Mouse (Mus musculus) CH12.LX (cell line): ENCODE measurements around the gene Cpb2. TPM values are rescaled to one million over a fixed set of nuclear protein-coding genes. Genes with fewer than 3 reads are reported as not detected.

Experiments used
- DNase-seq: peaks from one replicate; pipeline ENCODE4 v3.0.0-alpha.2; 2013; ENCODE audit errors: extremely low read depth
- H3K27ac ChIP-seq: 2 replicates; pipeline ENCODE4 v1.5.1; 2012; ENCODE audit warnings: low read depth, mild to moderate bottlenecking, control low read depth, moderate library complexity; ENCODE audit not compliant: insufficient read depth
- H3K27me3 ChIP-seq: replicated peaks from 2 replicates; pipeline ENCODE3; 2012; ENCODE audit warnings: inconsistent platforms
- H3K36me3 ChIP-seq, 2 experiments: replicated peaks in 1 of 2; 2 replicates each; pipeline versions ENCODE3 to v1.6.1; 2012; ENCODE audit warnings: inconsistent platforms in 1 of 2, low read length in 1 of 2, mild to moderate bottlenecking in 1 of 2, mixed read lengths in 1 of 2, moderate library complexity in 1 of 2; ENCODE audit not compliant: control insufficient read depth in 1 of 2, insufficient read depth in 1 of 2
- H3K4me1 ChIP-seq, 2 experiments: 2 replicates each; pipeline ENCODE4 v1.6.1; 2012; ENCODE audit warnings: inconsistent platforms in 1 of 2, moderate library complexity in 1 of 2; ENCODE audit not compliant: insufficient read depth in 2 of 2, control insufficient read depth in 1 of 2
- H3K4me2 ChIP-seq: 2 replicates; pipeline ENCODE4 v1.6.1; 2012; ENCODE audit warnings: low read depth, mild to moderate bottlenecking, control low read depth; ENCODE audit not compliant: poor library complexity, insufficient read depth, severe bottlenecking
- H3K4me3 ChIP-seq, 3 experiments: fragments of 150-350 bp in 1 of 3; sonication (generic) in 1 of 3; replicated peaks in 1 of 3; 2 replicates each; pipeline versions ENCODE3 to v1.5.1; 2011 to 2012; ENCODE audit warnings: low read depth in 2 of 3, low read length in 2 of 3, mild to moderate bottlenecking in 2 of 3, moderate library complexity in 2 of 3, control low read depth in 1 of 3, improper control_type of control experiment in 1 of 3, inconsistent platforms in 1 of 3, mixed read lengths in 1 of 3; ENCODE audit not compliant: poor library complexity in 1 of 3
- H3K79me2 ChIP-seq: replicated peaks from 2 replicates; pipeline ENCODE4 v1.6.1; 2012; ENCODE audit warnings: mild to moderate bottlenecking, moderate library complexity; ENCODE audit not compliant: control insufficient read depth, poor library complexity, insufficient read depth, severe bottlenecking; ENCODE audit errors: extremely low read depth
- H3K9ac ChIP-seq: 2 replicates; pipeline ENCODE4 v1.6.1; 2012; ENCODE audit warnings: low read depth, mild to moderate bottlenecking, control low read depth, moderate library complexity; ENCODE audit not compliant: insufficient read depth
- H3K9me3 ChIP-seq: replicated peaks from 2 replicates; pipeline ENCODE3; 2012; ENCODE audit warnings: low read length, inconsistent platforms, mixed read lengths
- CTCF ChIP-seq, 2 experiments: IDR thresholded peaks in 1 of 2; conservative IDR thresholded peaks in 1 of 2; 2 replicates each; pipeline ENCODE4 v1.5.1; 2011 to 2012; ENCODE audit warnings: low read depth in 2 of 2, low read length in 2 of 2, improper control_type of control experiment in 1 of 2, inconsistent platforms in 1 of 2, mild to moderate bottlenecking in 1 of 2, moderate library complexity in 1 of 2
- ELF1 ChIP-seq: IDR thresholded peaks from 2 replicates; pipeline ENCODE4 v1.6.1; 2014; ENCODE audit warnings: low read depth, mild to moderate bottlenecking, inconsistent platforms, low read length, improper control_type of control experiment
- ETS1 ChIP-seq: conservative IDR thresholded peaks from 2 replicates; pipeline ENCODE4 v1.6.1; 2012; ENCODE audit warnings: low read depth, mild to moderate bottlenecking, inconsistent platforms, low read length, improper control_type of control experiment, moderate library complexity
- HCFC1 ChIP-seq: IDR thresholded peaks from 2 replicates; pipeline ENCODE4 v1.6.1; 2012; ENCODE audit warnings: low read depth, mild to moderate bottlenecking, inconsistent platforms, low read length, improper control_type of control experiment
- IRF4 ChIP-seq: IDR thresholded peaks from 2 replicates; pipeline ENCODE4 v1.6.1; 2014; ENCODE audit warnings: low read depth, mild to moderate bottlenecking, inconsistent platforms, low read length, improper control_type of control experiment
- JUND ChIP-seq: conservative IDR thresholded peaks from 2 replicates; pipeline ENCODE4 v1.6.1; 2011; ENCODE audit warnings: low read depth, low read length, improper control_type of control experiment
- KAT2A ChIP-seq: IDR thresholded peaks from 2 replicates; pipeline ENCODE4 v1.6.1; 2012; ENCODE audit warnings: low read length, improper control_type of control experiment, inconsistent platforms; ENCODE audit not compliant: insufficient replicate concordance
- MAFK ChIP-seq: IDR thresholded peaks from 2 replicates; pipeline ENCODE4 v1.6.1; 2011; ENCODE audit warnings: low read length, improper control_type of control experiment; ENCODE audit not compliant: insufficient replicate concordance
- MAZ ChIP-seq: IDR thresholded peaks from 2 replicates; pipeline ENCODE4 v1.6.1; 2012; ENCODE audit warnings: low read depth, mild to moderate bottlenecking, inconsistent platforms, low read length, improper control_type of control experiment, moderate library complexity
- MXI1 ChIP-seq: IDR thresholded peaks from 2 replicates; pipeline ENCODE4 v1.6.1; 2011; ENCODE audit warnings: mild to moderate bottlenecking, low read depth, low read length, improper control_type of control experiment
- NELFE ChIP-seq: IDR thresholded peaks from 2 replicates; pipeline ENCODE4 v1.6.1; 2011; ENCODE audit warnings: low read depth, low read length, improper control_type of control experiment
- PAX5 ChIP-seq: IDR thresholded peaks from 2 replicates; pipeline ENCODE4 v1.6.1; 2012; ENCODE audit warnings: low read length, inconsistent platforms, mixed read lengths
- SIN3A ChIP-seq: IDR thresholded peaks from 2 replicates; pipeline ENCODE4 v1.6.1; 2012; ENCODE audit warnings: low read length, improper control_type of control experiment, inconsistent platforms
- SMC3 ChIP-seq: IDR thresholded peaks from 2 replicates; pipeline ENCODE4 v1.6.1; 2011; ENCODE audit warnings: low read depth, low read length, improper control_type of control experiment
- TBP ChIP-seq: conservative IDR thresholded peaks from 2 replicates; pipeline ENCODE4 v1.6.1; 2011; ENCODE audit warnings: low read depth, low read length, improper control_type of control experiment
- UBTF ChIP-seq: IDR thresholded peaks from 2 replicates; pipeline ENCODE4 v1.6.1; 2012; ENCODE audit warnings: low read depth, mild to moderate bottlenecking, inconsistent platforms, low read length, improper control_type of control experiment, moderate library complexity
- USF1 ChIP-seq: IDR thresholded peaks from 2 replicates; pipeline ENCODE4 v1.6.1; 2014; ENCODE audit warnings: low read depth, mild to moderate bottlenecking, inconsistent platforms, low read length, improper control_type of control experiment
- USF2 ChIP-seq: conservative IDR thresholded peaks from 2 replicates; pipeline ENCODE4 v1.6.1; 2011; ENCODE audit warnings: low read depth, low read length, improper control_type of control experiment
- ZNF384 ChIP-seq: IDR thresholded peaks from 2 replicates; pipeline ENCODE4 v1.6.1; 2012; ENCODE audit warnings: low read depth, low read length, improper control_type of control experiment, inconsistent platforms
- dilution Hi-C: fragments of 300-500 bp; cut with MboI; formaldehyde crosslinking; loops from 2 replicates; pipeline ENCODE4 v1.14.3; 2020; ENCODE audit warnings: low sequenced_read_pairs; ENCODE audit not compliant: extremely low pct_unique_long_range_greater_than_20kb, extremely low pct_ligation_motif_present
- in situ Hi-C: fragments of 300-500 bp; cut with MboI; formaldehyde crosslinking; loops from 3 replicates; pipeline ENCODE4 v1.14.3; 2019; ENCODE audit warnings: low sequenced_read_pairs, low pct_ligation_motif_present, low pct_unique_long_range_greater_than_20kb, mixed read lengths
- polyA plus RNA-seq: library from polyadenylated mRNA; unstranded; fragments of >175 nt; gene quantifications from 2 replicates; pipeline ENCODE4 v1.2.1, GENCODE M21; 2012; ENCODE audit warnings: low read depth; ENCODE audit not compliant: insufficient read length
- total RNA-seq, 2 experiments: library from RNA; depleted of rRNA; stranded (reverse); fragments of 300-350 nt in 1 of 2; fragments of >200 nt in 1 of 2; gene quantifications; 2 replicates each; pipeline ENCODE4 v1.2.3; 2012 to 2014

Cpb2 gene
- not detected in 2 replicates for total RNA-seq (2012; rRNA removed)
- total RNA-seq (2014; rRNA removed) = not detected in 2 replicates
- not detected in 2 replicates for polyA plus RNA-seq

- in situ Hi-C loops = no loop called here
- H3K36me3 ChIP-seq = no peaks in the 10 kb centered on the region
- H3K9me3 ChIP-seq = no peaks in the 10 kb centered on the region
- H3K27ac ChIP-seq = no peak within 1 kb of the TSS
- H3K27me3 ChIP-seq = no peaks in the 10 kb centered on the region
- no peak for DNase-seq
- H3K9ac ChIP-seq = no peak within 1 kb of the TSS
- no peak for TF ChIP-seq ZNF384
- TF ChIP-seq NELFE = no peak
- no peak for TF ChIP-seq ETS1
- no peak within 1 kb of the TSS for H3K4me2 ChIP-seq
- dilution Hi-C loops = no loop called here
- no peaks in the 10 kb centered on the region for H3K79me2 ChIP-seq
- H3K4me1 ChIP-seq = peaks cover 0 to 21% of the 10 kb centered on the region in 2 experiments; a peak in 2 of 4 replicates
- no peak within 1 kb of the TSS for H3K4me3 ChIP-seq
Observed at GRCm38 (mm10) chr14:75242087-75242486, at the start of gene Cpb2. Gene Cpb2, plus strand, starts transcription at chr14:75242287.

GRCm38 (mm10) chr14:75192427-75192826 lies 49.7 kb upstream of the Cpb2 start:
- H3K27me3 ChIP-seq = no peaks in the 10 kb centered on the region
- H3K36me3 ChIP-seq = peaks cover 4 to 72% of the 10 kb centered on the region in 2 experiments
- no peaks in the 10 kb centered on the region for H3K9me3 ChIP-seq
- in situ Hi-C loops (loop anchor here (10.0 kb wide), 1 partner anchor 138 kb away; no protein-coding TSS in a partner anchor), dilution Hi-C loops (no loop called here)
- peaks cover 86% of the 10 kb centered on the region for H3K79me2 ChIP-seq
- peak overlapping the region; percentile 10 to 47 (median 40) for H3K4me3 ChIP-seq
- DNase-seq = no peak
- TF ChIP-seq USF1 (no peak), HCFC1 (no peak), IRF4 (no peak), PAX5 (no peak), TBP (no peak), MAFK (no peak), CTCF (conservative IDR thresholded peaks at IDR 0.05 in 1 of 2, IDR thresholded peaks at IDR 0.05 in 1 of 2; ENCODE audit: low read depth in 2 of 2, low read length in 2 of 2) (peak in 1 of 2 experiments; percentile 29; a peak in 1 of 4 replicates), SMC3 (peak; percentile 34), MAZ (no peak), MXI1 (peak; percentile 41; the same call in 1 of the 2 replicates), ELF1 (peak; percentile 33; the same call in 1 of the 2 replicates), UBTF (0 out of 2 replicates have a peak, but pooled peaks have one; percentile 44), SIN3A (peak; percentile 61; the same call in 1 of the 2 replicates), USF2 (no peak), JUND (no peak), KAT2A (no peak)
- peaks cover 35 to 99% of the 10 kb centered on the region in 2 experiments for H3K4me1 ChIP-seq
- H3K9ac ChIP-seq = peak overlapping the region; percentile 42
- peak overlapping the region; percentile 95 for H3K27ac ChIP-seq
- H3K4me2 ChIP-seq = peak overlapping the region; percentile 64
